Mouse (Mus musculus): ENCODE measurements around the gene Atp11a.

The Atp11a gene

GRCm38 (mm10) chr8:12769296-12769695 lies 12.5 kb downstream of the Atp11a start:
- DNase-seq (ENCODE audit: low spot score in 2 of 2): no peak

GRCm38 (mm10) chr8:12772319-12772718 lies 15.5 kb downstream of the Atp11a start:
- no peak for DNase-seq (ENCODE audit: low spot score in 2 of 2)

- no peak for DNase-seq (ENCODE audit: low spot score in 2 of 2)
These were observed 17.1 kb downstream of the Atp11a start for GRCm38 (mm10) chr8:12773914-12774313.

- DNase-seq (ENCODE audit: low spot score in 2 of 2): no peak
These were observed 18.1 kb downstream of the Atp11a start for GRCm38 (mm10) chr8:12774872-12775298.

GRCm38 (mm10) chr8:12775302-12775975 lies 18.6 kb downstream of the Atp11a start:
- no peak for DNase-seq (ENCODE audit: low spot score in 2 of 2)

GRCm38 (mm10) chr8:12776166-12776565 lies 19.4 kb downstream of the Atp11a start:
- DNase-seq (ENCODE audit: low spot score in 2 of 2): no peak

- DNase-seq (ENCODE audit: low spot score in 2 of 2): no peak
These were observed 20.4 kb downstream of the Atp11a start for GRCm38 (mm10) chr8:12777171-12777570.

GRCm38 (mm10) chr8:12779541-12779940 lies 22.7 kb downstream of the Atp11a start:
- no peak for DNase-seq (ENCODE audit: low spot score in 2 of 2)

- no peak for DNase-seq (ENCODE audit: low spot score in 2 of 2)
These were observed 28.7 kb downstream of the Atp11a start for GRCm38 (mm10) chr8:12785508-12785907.

- DNase-seq (ENCODE audit: low spot score in 2 of 2): no peak
These were observed 29.6 kb downstream of the Atp11a start for GRCm38 (mm10) chr8:12786261-12786957.

- DNase-seq (ENCODE audit: low spot score in 2 of 2): no peak
These were observed 30.1 kb downstream of the Atp11a start for GRCm38 (mm10) chr8:12786958-12787301.

GRCm38 (mm10) chr8:12787427-12787826 lies 30.6 kb downstream of the Atp11a start:
- no peak for DNase-seq (ENCODE audit: low spot score in 2 of 2)

- DNase-seq (ENCODE audit: low spot score in 2 of 2): no peak
These were observed 31.9 kb downstream of the Atp11a start for GRCm38 (mm10) chr8:12788695-12789094.

- no peak for DNase-seq (ENCODE audit: low spot score in 2 of 2)
These were observed 38.3 kb downstream of the Atp11a start for GRCm38 (mm10) chr8:12795011-12795671.

GRCm38 (mm10) chr8:12799099-12799498 lies 42.3 kb downstream of the Atp11a start:
- no peak for DNase-seq (ENCODE audit: low spot score in 2 of 2)

- no peak for DNase-seq (ENCODE audit: low spot score in 2 of 2)
These were observed 43.0 kb downstream of the Atp11a start for GRCm38 (mm10) chr8:12799832-12800231.

GRCm38 (mm10) chr8:12800246-12800645 lies 43.4 kb downstream of the Atp11a start:
- no peak for DNase-seq (ENCODE audit: low spot score in 2 of 2)

- DNase-seq (ENCODE audit: low spot score in 2 of 2): no peak
These were observed 44.8 kb downstream of the Atp11a start for GRCm38 (mm10) chr8:12801586-12801985.

- no peak for DNase-seq (ENCODE audit: low spot score in 2 of 2)
These were observed 46.3 kb downstream of the Atp11a start for GRCm38 (mm10) chr8:12803121-12803520.

- DNase-seq (ENCODE audit: low spot score in 2 of 2): no peak
These were observed 48.1 kb downstream of the Atp11a start for GRCm38 (mm10) chr8:12804909-12805308.

GRCm38 (mm10) chr8:12805569-12805968 lies 48.8 kb downstream of the Atp11a start:
- no peak for DNase-seq (ENCODE audit: low spot score in 2 of 2)

- DNase-seq (ENCODE audit: low spot score in 2 of 2): no peak
These were observed 51.2 kb downstream of the Atp11a start for GRCm38 (mm10) chr8:12808018-12808417.

GRCm38 (mm10) chr8:12809516-12809915 lies 52.7 kb downstream of the Atp11a start:
- DNase-seq (ENCODE audit: low spot score in 2 of 2): no peak
